Mouse (Mus musculus) embryo, embryonic 10.5 days (tissue): ENCODE results near the gene Epgn.
A peak's percentile ranks its signal among the peaks of the same experiment; 100 is the strongest.

Experiments
- DNase-seq: peaks from one replicate; pipeline ENCODE4 v3.0.0-alpha.2; 2015; ENCODE audit warnings: low spot score

Epgn gene

GRCm38 (mm10) chr5:91027164-91027563, at the start of gene Epgn:
TSS of gene Epgn (plus strand) at chr5:91027464.
- DNase-seq, result no peak

- no peak for DNase-seq
These were observed 47.0 kb upstream of the Epgn start for GRCm38 (mm10) chr5:90980297-90980696.

GRCm38 (mm10) chr5:90987605-90988004, 39.7 kb upstream of the Epgn start:
- DNase-seq, result no peak

GRCm38 (mm10) chr5:90988149-90988548, 39.1 kb upstream of the Epgn start:
- no peak for DNase-seq

- DNase-seq, result no peak
These were observed 38.7 kb upstream of the Epgn start for GRCm38 (mm10) chr5:90988592-90988991.

GRCm38 (mm10) chr5:90999942-91000341, 27.3 kb upstream of the Epgn start:
- DNase-seq, result no peak

- no peak for DNase-seq
These were observed 12.0 kb upstream of the Epgn start for GRCm38 (mm10) chr5:91015216-91015615.

GRCm38 (mm10) chr5:91023114-91023513, 4.2 kb upstream of the Epgn start:
- no peak for DNase-seq

GRCm38 (mm10) chr5:91027840-91028239, 576 bp downstream of the Epgn start:
- no peak for DNase-seq

GRCm38 (mm10) chr5:91030629-91031028, 3.4 kb downstream of the Epgn start:
- no peak for DNase-seq

- no peak for DNase-seq
These were observed 8.1 kb downstream of the Epgn start for GRCm38 (mm10) chr5:91035341-91035740.

- no peak for DNase-seq
These were observed 9.4 kb downstream of the Epgn start for GRCm38 (mm10) chr5:91036628-91037027.

- no peak for DNase-seq
These were observed 10.5 kb downstream of the Epgn start for GRCm38 (mm10) chr5:91037756-91038155.

- DNase-seq, result peak; percentile 11
These were observed 11.3 kb downstream of the Epgn start for GRCm38 (mm10) chr5:91038547-91038946.

- no peak for DNase-seq
These were observed 11.7 kb downstream of the Epgn start for GRCm38 (mm10) chr5:91038963-91039362.

GRCm38 (mm10) chr5:91047987-91048386, 20.7 kb downstream of the Epgn start:
- DNase-seq, result no peak

- no peak for DNase-seq
These were observed 21.1 kb downstream of the Epgn start for GRCm38 (mm10) chr5:91048397-91048796.

- no peak for DNase-seq
These were observed 45.1 kb downstream of the Epgn start for GRCm38 (mm10) chr5:91072340-91072739.

GRCm38 (mm10) chr5:91073626-91074025, 46.4 kb downstream of the Epgn start:
- DNase-seq, result no peak

GRCm38 (mm10) chr5:91074026-91074425, 46.8 kb downstream of the Epgn start:
- peak; percentile 5 for DNase-seq

GRCm38 (mm10) chr5:91074450-91074950, 47.2 kb downstream of the Epgn start, which contains the start of gene Ereg:
TSS of gene Ereg (plus strand) at chr5:91074622.
- peak; percentile 67 for DNase-seq

GRCm38 (mm10) chr5:91075021-91075420, 47.8 kb downstream of the Epgn start:
- DNase-seq, result no peak

- no peak for DNase-seq
These were observed 55.8 kb downstream of the Epgn start for GRCm38 (mm10) chr5:91083016-91083415.
